Mouse (Mus musculus) MEL (cell line): ENCODE results near the gene Mapk1. TPM values are rescaled to one million over a fixed set of nuclear protein-coding genes. Genes with fewer than 3 reads are reported as not detected.

Experiments
- DNase-seq: peaks from one replicate; pipeline ENCODE4 v3.0.0; 2011; ENCODE audit warnings: low read depth, low spot score
- H3K27ac ChIP-seq: 2 replicates; pipeline ENCODE4 v1.5.1; 2012; ENCODE audit warnings: low read depth, mild to moderate bottlenecking, control low read depth, low read length, moderate library complexity; ENCODE audit not compliant: control insufficient read depth
- H3K27me3 ChIP-seq, 2 experiments: fragments of 150-350 bp in 1 of 2; sonication (generic) in 1 of 2; 2 replicates each; pipeline ENCODE4 v1.6.1; 2012; ENCODE audit warnings: low read length in 2 of 2, mild to moderate bottlenecking in 2 of 2, improper control_type of control experiment in 1 of 2, moderate library complexity in 1 of 2; ENCODE audit not compliant: insufficient read depth in 2 of 2, control insufficient read depth in 1 of 2
- H3K36me3 ChIP-seq, 2 experiments: 2 replicates each; pipeline ENCODE4 v1.6.1; 2012 to 2014; ENCODE audit warnings: low read length in 2 of 2, improper control_type of control experiment in 1 of 2, inconsistent platforms in 1 of 2, mild to moderate bottlenecking in 1 of 2; ENCODE audit not compliant: insufficient read depth in 2 of 2, control insufficient read depth in 1 of 2
- H3K4me1 ChIP-seq, 2 experiments: fragments of 150-350 bp in 1 of 2; sonication (generic) in 1 of 2; 2 replicates each; pipeline ENCODE4 v1.6.1; 2012; ENCODE audit warnings: low read length in 2 of 2, improper control_type of control experiment in 1 of 2, mild to moderate bottlenecking in 1 of 2; ENCODE audit not compliant: insufficient read depth in 2 of 2, control insufficient read depth in 1 of 2
- H3K4me3 ChIP-seq, 2 experiments: fragments of 150-350 bp in 1 of 2; sonication (generic) in 1 of 2; 2 replicates each; pipeline ENCODE4 v1.5.1; 2012; ENCODE audit warnings: low read depth in 2 of 2, low read length in 2 of 2, mild to moderate bottlenecking in 2 of 2, moderate library complexity in 2 of 2, control low read depth in 1 of 2, improper control_type of control experiment in 1 of 2; ENCODE audit not compliant: control insufficient read depth in 1 of 2, insufficient read depth in 1 of 2
- H3K79me2 ChIP-seq: 2 replicates; pipeline ENCODE4 v1.6.1; 2012; ENCODE audit warnings: mild to moderate bottlenecking, low read length, moderate library complexity; ENCODE audit not compliant: control insufficient read depth, poor library complexity, insufficient read depth
- H3K9ac ChIP-seq: 2 replicates; pipeline ENCODE4 v1.6.1; 2012; ENCODE audit warnings: low read depth, mild to moderate bottlenecking, control low read depth, low read length, moderate library complexity; ENCODE audit not compliant: control insufficient read depth, poor library complexity, severe bottlenecking
- H3K9me3 ChIP-seq: fragments of 150-350 bp; sonication (generic); replicated peaks from 2 replicates; pipeline ENCODE4 v1.6.1; 2012; ENCODE audit warnings: mild to moderate bottlenecking, low read length, improper control_type of control experiment, moderate library complexity; ENCODE audit not compliant: insufficient read depth
- E2F4 ChIP-seq: IDR thresholded peaks from 2 replicates; pipeline ENCODE4 v1.6.1; 2011; ENCODE audit warnings: low read depth, low read length, improper control_type of control experiment, borderline replicate concordance
- ELF1 ChIP-seq: IDR thresholded peaks from 2 replicates; pipeline ENCODE4 v1.6.1; 2014; ENCODE audit warnings: low read depth, mild to moderate bottlenecking, inconsistent platforms, low read length, improper control_type of control experiment, moderate library complexity
- GABPA ChIP-seq: IDR thresholded peaks from 2 replicates; pipeline ENCODE4 v1.6.1; 2012; ENCODE audit warnings: low read depth, mild to moderate bottlenecking, inconsistent platforms, low read length, improper control_type of control experiment, moderate library complexity
- HCFC1 ChIP-seq: IDR thresholded peaks from 2 replicates; pipeline ENCODE4 v1.6.1; 2012; ENCODE audit warnings: low read depth, mild to moderate bottlenecking, inconsistent platforms, low read length, improper control_type of control experiment, moderate library complexity
- MAFK ChIP-seq: IDR thresholded peaks from 2 replicates; pipeline ENCODE4 v1.6.1; 2011; ENCODE audit warnings: low read depth, mild to moderate bottlenecking, low read length, improper control_type of control experiment, borderline replicate concordance
- MEF2A ChIP-seq: IDR thresholded peaks from 2 replicates; pipeline ENCODE4 v1.6.1; 2014; ENCODE audit warnings: low read depth, mild to moderate bottlenecking, inconsistent platforms, low read length, improper control_type of control experiment; ENCODE audit not compliant: poor library complexity, insufficient replicate concordance, severe bottlenecking; ENCODE audit errors: extremely low read depth
- NRF1 ChIP-seq: IDR thresholded peaks from 2 replicates; pipeline ENCODE4 v1.6.1; 2014; ENCODE audit warnings: low read depth, mild to moderate bottlenecking, inconsistent platforms, low read length, improper control_type of control experiment, moderate library complexity; ENCODE audit not compliant: poor library complexity, insufficient read depth, severe bottlenecking
- POLR2AphosphoS2 ChIP-seq: IDR thresholded peaks from 2 replicates; pipeline ENCODE4 v1.6.1; 2011; ENCODE audit warnings: low read length, improper control_type of control experiment
- POLR2AphosphoS5 ChIP-seq: IDR thresholded peaks from 2 replicates; pipeline ENCODE4 v1.6.1; 2012; ENCODE audit warnings: low read depth, borderline replicate concordance, mild to moderate bottlenecking, inconsistent platforms, low read length, moderate library complexity, mixed read lengths
- RAD21 ChIP-seq: IDR thresholded peaks from 2 replicates; pipeline ENCODE4 v1.6.1; 2011; ENCODE audit warnings: mild to moderate bottlenecking, low read depth, low read length, improper control_type of control experiment
- RCOR1 ChIP-seq: IDR thresholded peaks from 2 replicates; pipeline ENCODE4 v1.6.1; 2012; ENCODE audit warnings: low read depth, mild to moderate bottlenecking, inconsistent platforms, low read length, improper control_type of control experiment
- SIN3A ChIP-seq: IDR thresholded peaks from 2 replicates; pipeline ENCODE4 v1.6.1; 2012; ENCODE audit warnings: low read length, improper control_type of control experiment, inconsistent platforms
- TBP ChIP-seq: IDR thresholded peaks from 2 replicates; pipeline ENCODE4 v1.8.0; 2011; ENCODE audit warnings: low read depth, low read length, improper control_type of control experiment
- USF1 ChIP-seq: IDR thresholded peaks from 2 replicates; pipeline ENCODE4 v1.6.1; 2014; ENCODE audit warnings: low read depth, mild to moderate bottlenecking, inconsistent platforms, low read length, improper control_type of control experiment, moderate library complexity
- ZKSCAN1 ChIP-seq: IDR thresholded peaks from 2 replicates; pipeline ENCODE4 v1.6.1; 2012; ENCODE audit warnings: low read depth, mild to moderate bottlenecking, inconsistent platforms, low read length, improper control_type of control experiment, moderate library complexity
- ZNF384 ChIP-seq: IDR thresholded peaks from 2 replicates; pipeline ENCODE4 v1.6.1; 2012; ENCODE audit warnings: low read depth, mild to moderate bottlenecking, inconsistent platforms, low read length, improper control_type of control experiment
- polyA plus RNA-seq, 2 experiments: library from polyadenylated mRNA; stranded (reverse) in 1 of 2; unstranded in 1 of 2; fragments of >175 nt in 1 of 2; fragments of >200 nt in 1 of 2; gene quantifications; 2 replicates each; pipeline versions ENCODE4 v1.2.1 to v1.2.4; 2012; ENCODE audit warnings: low replicate concordance in 2 of 2, low read depth in 1 of 2; ENCODE audit not compliant: insufficient read length in 2 of 2, insufficient read depth in 1 of 2, missing spikeins in 1 of 2
- total RNA-seq: library from RNA; depleted of rRNA; stranded (reverse); fragments of 300-350 nt; gene quantifications from 2 replicates; pipeline ENCODE4 v1.2.3, GENCODE M21; 2012

The Mapk1 gene
- total and polyA plus RNA-seq, 3 experiments: 125 to 225 (median 144) TPM

- peak; percentile 60 for TF ChIP-seq NRF1
Observed at GRCm38 (mm10) chr16:16983131-16983533, at the start of gene Mapk1 (continued).

GRCm38 (mm10) chr16:16939543-16939942 lies 43.6 kb upstream of the Mapk1 start:
- H3K4me3 ChIP-seq: no peak overlapping the region
- no peaks in the 10 kb centered on the region for H3K79me2 ChIP-seq
- no peaks in the 10 kb centered on the region for H3K27me3 ChIP-seq
- no peaks in the 10 kb centered on the region for H3K9me3 ChIP-seq
- H3K4me1 ChIP-seq: no peaks in the 10 kb centered on the region
- no peak overlapping the region for H3K9ac ChIP-seq
- no peak for DNase-seq
- no peaks in the 10 kb centered on the region for H3K36me3 ChIP-seq
- TF ChIP-seq RAD21 (no peak), MAFK (no peak), ELF1 (no peak), ZNF384 (no peak), E2F4 (no peak), SIN3A (no peak), POLR2AphosphoS2 (no peak), ZKSCAN1 (no peak), RCOR1 (no peak), GABPA (no peak)
- no peak overlapping the region for H3K27ac ChIP-seq

GRCm38 (mm10) chr16:16941078-16941477 lies 42.1 kb upstream of the Mapk1 start:
- Histone ChIP-seq H3K79me2 (no peaks in the 10 kb centered on the region), H3K9me3 (no peaks in the 10 kb centered on the region), H3K27me3 (no peaks in the 10 kb centered on the region), H3K4me1 (no peaks in the 10 kb centered on the region), H3K4me3 (no peak overlapping the region), H3K9ac (no peak overlapping the region), H3K27ac (no peak overlapping the region), H3K36me3 (no peaks in the 10 kb centered on the region)
- TF ChIP-seq MEF2A: no peak
- TF ChIP-seq POLR2AphosphoS5: no peak
- TF ChIP-seq TBP: no peak
- no peak for TF ChIP-seq HCFC1
- no peak for TF ChIP-seq USF1
- no peak for DNase-seq
